Mouse (Mus musculus): ENCODE data around the gene Prph. TPM values are rescaled to one million over a fixed set of nuclear protein-coding genes. Genes with fewer than 3 reads are reported as not detected.
"Not testable (repeated sequence)": the region's sequence is repeated elsewhere in the genome, so short reads cannot be mapped to it uniquely, and the experiment has no call there.

Prph gene
- total RNA-seq, 2 experiments from 2014 or later, result 3.0 to 4.7 TPM

- DNase-seq (ENCODE audit: low spot score in 2 of 2), result no peak
These were observed 22.2 kb upstream of the Prph start for GRCm38 (mm10) chr15:99032726-99033250.

- DNase-seq (ENCODE audit: low spot score in 2 of 2), result no peak
These were observed 21.3 kb upstream of the Prph start for GRCm38 (mm10) chr15:99033498-99034270.

DNA sequence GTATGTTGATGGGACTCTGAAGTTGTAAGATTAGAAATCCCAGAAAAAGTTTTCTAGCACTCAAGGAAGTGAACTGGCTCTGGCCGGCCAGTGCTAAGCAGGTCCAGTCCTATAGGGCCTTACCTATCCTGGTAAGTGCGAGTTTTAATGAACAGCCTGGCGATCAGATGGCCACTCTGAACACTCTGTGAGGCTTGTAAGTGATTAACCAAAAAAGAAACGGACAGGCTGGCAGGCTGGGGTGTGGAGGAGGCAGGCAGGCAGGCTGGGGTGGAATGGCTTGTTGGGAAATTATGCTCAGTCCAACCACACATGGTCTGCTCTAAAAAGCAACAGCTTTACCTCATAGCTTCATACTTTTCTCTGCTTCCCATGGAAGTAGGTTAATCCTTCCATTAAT is 19.5 kb upstream of the Prph start:
- no peak for DNase-seq (ENCODE audit: low spot score in 2 of 2)

DNA sequence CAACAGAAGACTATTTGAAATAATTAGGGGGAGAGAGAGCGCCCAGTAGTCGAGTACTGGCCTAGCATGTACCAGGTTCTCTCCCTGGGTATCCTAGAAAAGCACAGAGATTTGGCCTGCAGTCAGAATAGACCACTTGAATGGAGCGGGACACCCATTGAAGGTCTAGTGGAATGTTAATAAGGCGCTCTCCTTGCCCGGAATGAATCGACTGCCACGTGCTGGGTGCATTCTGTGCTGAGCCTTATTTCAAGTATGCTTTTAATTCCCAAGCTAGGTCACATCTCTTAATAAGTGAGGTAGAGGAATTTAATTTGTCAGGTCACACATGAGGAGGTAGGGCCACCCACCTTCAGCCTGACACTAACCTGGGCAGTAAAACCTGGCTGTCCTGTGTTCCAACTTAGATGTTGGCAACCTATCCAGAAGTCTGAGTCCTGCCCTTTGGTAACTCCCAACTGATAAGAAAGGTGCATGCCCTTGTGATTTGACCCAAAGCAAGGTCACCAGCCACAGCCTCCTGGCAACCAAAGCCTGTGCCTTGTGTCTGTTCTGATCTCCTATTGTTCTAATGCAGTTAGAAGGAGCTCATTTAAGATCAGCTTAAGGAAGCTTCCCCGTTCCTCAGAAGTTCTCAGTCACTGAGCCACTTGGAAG is 18.6 kb upstream of the Prph start:
- DNase-seq (ENCODE audit: low spot score in 2 of 2), result no peak

DNA sequence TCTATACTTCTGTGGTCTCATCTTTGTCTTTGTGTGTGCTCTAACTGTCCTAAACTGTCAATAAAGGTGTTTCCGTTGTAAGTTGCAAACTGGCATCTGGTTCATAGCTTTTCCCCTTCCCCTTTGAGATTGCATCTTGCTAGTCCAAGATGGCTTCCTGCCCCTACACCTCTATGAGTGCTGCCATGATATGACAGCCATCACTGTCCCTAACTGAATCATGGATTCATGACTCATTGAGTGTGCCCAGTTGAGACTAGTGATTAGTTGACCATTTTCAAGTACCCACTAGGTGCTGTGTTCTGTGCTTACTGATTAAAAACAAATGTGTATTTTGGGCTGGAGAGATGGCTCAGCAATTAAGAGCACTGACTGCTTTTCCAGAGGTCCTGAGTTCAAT is 16.9 kb upstream of the Prph start:
- no peak for DNase-seq (ENCODE audit: low spot score in 2 of 2)

DNA sequence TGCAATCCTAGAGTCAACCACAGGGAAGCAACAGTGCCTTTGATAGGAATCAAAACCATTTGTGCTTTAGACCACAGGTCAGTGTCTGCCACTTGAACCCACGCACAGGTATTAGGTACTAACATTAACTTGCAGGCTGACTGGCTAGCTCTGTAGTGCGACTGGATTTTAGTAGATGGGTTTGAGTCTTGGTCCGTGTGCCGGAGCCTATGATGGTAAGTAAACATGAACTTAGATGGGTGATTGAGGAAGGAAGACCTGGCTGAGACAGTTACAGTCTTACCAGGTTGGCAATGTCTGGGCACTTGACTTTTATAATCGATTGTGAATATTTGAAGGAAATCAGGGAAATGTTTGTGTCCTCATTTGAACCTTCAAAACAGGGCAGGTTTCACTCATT is 16.2 kb upstream of the Prph start:
- no peak for DNase-seq (ENCODE audit: low spot score in 2 of 2)

DNA sequence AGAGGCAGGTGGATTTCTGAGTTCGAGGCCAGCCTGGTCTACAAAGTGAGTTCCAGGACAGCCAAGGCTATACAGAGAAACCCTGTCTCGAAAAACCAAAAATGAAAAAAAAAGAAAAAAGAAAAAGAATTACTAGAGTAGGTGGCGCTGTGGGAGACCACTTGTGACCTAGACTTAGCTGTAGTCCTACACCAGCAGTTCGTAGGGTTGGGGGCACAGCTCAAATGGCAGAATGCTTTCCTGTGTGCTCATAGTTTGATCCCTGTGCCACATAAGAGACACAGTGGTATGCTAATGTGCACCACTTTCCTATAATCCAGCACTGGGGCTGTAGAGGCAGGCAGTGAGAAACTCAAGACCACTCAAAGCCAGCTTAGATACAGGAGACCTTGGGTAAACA is 15.7 kb upstream of the Prph start:
- no peak for DNase-seq (ENCODE audit: low spot score in 2 of 2)

DNA sequence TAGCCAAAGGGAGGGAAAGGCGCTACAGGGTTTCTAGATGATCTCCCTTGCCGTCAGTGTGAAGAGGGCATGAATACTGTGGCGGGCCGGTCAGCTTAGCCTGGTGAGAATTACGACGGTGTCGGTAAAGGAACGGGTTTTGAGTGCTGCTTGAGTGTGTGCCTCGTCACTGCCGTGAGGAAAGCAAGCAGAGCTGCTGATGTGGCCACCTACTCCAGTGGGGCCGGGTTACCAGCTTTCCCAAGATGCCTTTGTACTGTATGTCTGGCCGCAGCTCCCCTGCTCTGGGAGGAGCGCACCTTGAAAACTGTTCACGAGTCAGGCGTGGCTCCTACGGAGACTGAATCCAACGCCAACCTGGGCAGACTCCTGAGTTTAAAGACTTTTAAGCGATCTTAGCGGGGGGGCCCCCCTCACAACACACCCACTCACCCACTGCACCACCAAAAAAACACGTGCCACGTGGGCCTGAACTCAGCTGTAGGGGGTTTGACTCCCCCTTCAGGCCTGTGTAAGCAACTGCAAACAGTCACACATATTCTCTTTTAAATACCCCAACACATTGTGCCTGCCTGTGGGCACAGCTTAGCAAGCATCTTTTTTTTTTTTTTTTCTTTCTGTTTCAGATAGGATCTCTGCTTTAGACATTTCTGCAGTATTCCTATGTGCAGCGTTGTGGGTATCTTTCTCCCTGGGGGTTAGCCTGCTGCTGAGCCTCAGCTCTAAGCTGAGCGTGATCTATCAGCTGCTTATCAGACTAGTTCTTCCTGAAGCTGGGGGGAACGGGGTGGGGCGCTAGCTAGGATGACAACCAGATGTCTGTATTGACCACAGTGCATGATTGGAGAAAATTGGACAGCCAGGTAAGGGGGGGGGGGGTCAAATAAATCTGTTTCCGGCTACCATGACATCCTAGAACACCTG is 14.7 kb upstream of the Prph start:
- DNase-seq (ENCODE audit: low spot score in 2 of 2), result no peak

- DNase-seq (ENCODE audit: low spot score in 2 of 2), result no peak
These were observed 13.8 kb upstream of the Prph start for GRCm38 (mm10) chr15:99040920-99041856.

GRCm38 (mm10) chr15:99042334-99042733 is 12.6 kb upstream of the Prph start:
- no peak for DNase-seq (ENCODE audit: low spot score in 2 of 2)

DNA sequence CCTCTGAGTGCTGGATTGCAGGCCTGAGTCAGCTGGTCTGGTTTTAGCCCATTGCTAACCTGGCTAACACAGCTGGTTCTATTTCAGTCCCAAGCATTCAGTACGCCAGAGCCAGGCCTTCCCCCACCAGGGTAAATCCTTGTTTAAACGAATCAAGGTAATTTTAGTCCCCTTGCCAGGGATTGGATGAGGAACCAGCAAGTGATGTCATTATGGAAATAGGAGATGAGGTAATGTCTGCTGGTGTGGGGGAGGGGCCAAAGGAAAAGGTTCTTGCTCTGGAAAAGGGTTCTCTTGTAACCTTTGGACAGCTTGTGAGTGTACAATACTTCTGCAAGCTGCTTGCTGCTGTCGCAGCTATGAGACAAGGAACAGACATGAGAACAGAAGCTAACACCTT is 10.1 kb upstream of the Prph start:
- no peak for DNase-seq (ENCODE audit: low spot score in 2 of 2)

GRCm38 (mm10) chr15:99045734-99046133 is 9.2 kb upstream of the Prph start:
- DNase-seq (ENCODE audit: low spot score in 2 of 2), result not testable (repeated sequence)

- DNase-seq (ENCODE audit: low spot score in 2 of 2), result peak in 1 of 2 experiments; percentile 35
These were observed 5.3 kb upstream of the Prph start for GRCm38 (mm10) chr15:99049473-99050253.

- peak in 1 of 2 experiments; percentile 32 for DNase-seq (ENCODE audit: low spot score in 2 of 2)
These were observed 1.6 kb upstream of the Prph start for GRCm38 (mm10) chr15:99053373-99053772.

DNA sequence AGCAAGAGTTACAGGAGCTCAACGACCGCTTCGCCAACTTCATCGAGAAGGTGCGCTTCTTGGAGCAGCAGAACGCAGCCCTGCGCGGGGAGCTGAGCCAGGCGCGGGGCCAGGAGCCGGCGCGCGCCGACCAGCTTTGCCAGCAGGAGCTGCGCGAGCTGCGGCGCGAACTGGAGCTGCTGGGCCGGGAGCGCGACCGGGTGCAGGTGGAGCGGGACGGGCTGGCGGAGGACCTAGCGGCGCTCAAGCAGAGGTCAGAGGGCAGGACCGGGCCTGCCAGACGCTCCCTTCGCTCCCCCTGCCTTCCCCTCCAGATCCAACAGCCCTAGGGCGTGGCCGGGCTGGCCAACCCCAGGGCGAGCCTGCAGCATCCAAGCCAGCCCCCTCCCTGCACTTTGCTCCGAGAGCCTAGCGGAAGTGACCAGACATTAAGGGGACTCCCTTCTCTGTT is 562 bp downstream of the Prph start:
- DNase-seq (ENCODE audit: low spot score in 2 of 2), result peak in 1 of 2 experiments; percentile 30

DNA sequence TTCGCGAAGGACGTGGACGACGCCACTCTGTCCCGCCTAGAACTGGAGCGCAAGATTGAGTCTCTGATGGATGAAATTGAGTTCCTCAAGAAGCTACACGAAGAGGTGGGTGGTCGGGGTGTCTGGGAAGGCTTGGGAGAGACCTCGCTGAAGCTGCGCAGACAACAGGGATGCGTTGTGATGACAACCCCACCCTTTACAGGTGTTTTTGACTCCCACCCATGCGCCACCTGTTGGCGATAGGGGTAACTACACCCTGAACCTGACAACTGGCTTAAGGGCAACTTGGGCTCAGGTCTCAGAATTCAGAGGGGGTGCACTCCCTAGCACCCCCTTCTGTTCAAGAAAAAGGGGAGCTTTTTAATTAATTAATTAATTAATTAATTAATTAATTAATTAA is 1.4 kb downstream of the Prph start:
- no peak for DNase-seq (ENCODE audit: low spot score in 2 of 2)

GRCm38 (mm10) chr15:99065557-99066165 is 10.7 kb downstream of the Prph start:
- no peak for DNase-seq (ENCODE audit: low spot score in 2 of 2)

DNA sequence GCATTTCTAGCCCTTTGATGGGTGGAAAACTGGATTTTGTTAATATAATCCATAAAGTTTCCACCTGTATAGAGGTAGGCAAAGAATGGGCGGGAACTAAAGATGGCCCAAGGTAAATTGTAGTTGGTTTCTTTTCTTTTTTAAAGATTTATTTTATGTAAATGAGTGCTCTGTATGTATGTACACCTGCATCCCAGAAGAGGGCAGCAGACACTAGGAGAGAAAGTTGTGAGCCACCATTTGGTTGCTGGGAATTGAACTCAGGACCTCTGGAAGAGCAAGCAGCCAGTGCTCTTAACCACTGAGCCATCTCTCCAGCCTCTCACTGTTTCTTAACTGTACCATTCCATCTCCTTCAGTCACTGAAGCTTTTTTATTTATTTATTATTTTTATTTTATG is 17.0 kb downstream of the Prph start:
- DNase-seq (ENCODE audit: low spot score in 2 of 2), result no peak

GRCm38 (mm10) chr15:99074019-99074599 is 19.1 kb downstream of the Prph start, which contains the start of gene Troap:
Troap (plus strand) TSS chr15:99074575.
- DNase-seq (ENCODE audit: low spot score in 2 of 2), result no peak

All from gastrocnemius, postnatal 4 days (tissue).